Mouse (Mus musculus) gastrocnemius, adult 8-10 months (tissue): ENCODE data around the gene Mapk9. TPM values are rescaled to one million over a fixed set of nuclear protein-coding genes. Genes with fewer than 3 reads are reported as not detected.
A peak's percentile ranks its signal among the peaks of the same experiment; 100 is the strongest.
"Not testable (repeated sequence)": the region's sequence is repeated elsewhere in the genome, so short reads cannot be mapped to it uniquely, and the experiment has no call there.

Experiments used
- DNase-seq, 2 experiments: peaks; one replicate each; pipeline ENCODE4 v3.0.0; 2022; ENCODE audit warnings: low spot score in 2 of 2
- total RNA-seq, 4 experiments: library from RNA; stranded (reverse); gene quantifications; 2 replicates each; pipeline ENCODE4 v1.2.4; 2022

The Mapk9 gene
- 10 to 100 TPM; 45.2 to 65.2 (median 53.8) TPM for total RNA-seq

GRCm38 (mm10) chr11:49846401-49847070 is at the start of gene Mapk9:
TSS of gene Mapk9 (plus strand) at chr11:49846751.
- DNase-seq: peak; percentile 99

GRCm38 (mm10) chr11:49798931-49799330 is 47.6 kb upstream of the Mapk9 start:
- DNase-seq: no peak

GRCm38 (mm10) chr11:49801516-49801915 is 45.0 kb upstream of the Mapk9 start:
- DNase-seq: no peak

- no peak for DNase-seq
Measured at GRCm38 (mm10) chr11:49803801-49804200, 42.8 kb upstream of the Mapk9 start.

- DNase-seq: no peak
Measured at GRCm38 (mm10) chr11:49806218-49806617, 40.3 kb upstream of the Mapk9 start.

GRCm38 (mm10) chr11:49808946-49809345 is 37.6 kb upstream of the Mapk9 start:
- DNase-seq: no peak

GRCm38 (mm10) chr11:49810696-49811095 is 35.9 kb upstream of the Mapk9 start:
- DNase-seq: not testable (repeated sequence)

- DNase-seq: peak; percentile 15 to 31
Measured at GRCm38 (mm10) chr11:49811099-49811541, 35.4 kb upstream of the Mapk9 start.

GRCm38 (mm10) chr11:49811879-49812278 is 34.7 kb upstream of the Mapk9 start:
- no peak for DNase-seq

- DNase-seq: no peak
Measured at GRCm38 (mm10) chr11:49818869-49819566, 27.5 kb upstream of the Mapk9 start.

- no peak for DNase-seq
Measured at GRCm38 (mm10) chr11:49819676-49820075, 26.9 kb upstream of the Mapk9 start.

- DNase-seq: no peak
Measured at GRCm38 (mm10) chr11:49820928-49821327, 25.6 kb upstream of the Mapk9 start.

GRCm38 (mm10) chr11:49821546-49821945 is 25.0 kb upstream of the Mapk9 start:
- no peak for DNase-seq

GRCm38 (mm10) chr11:49822337-49822736 is 24.2 kb upstream of the Mapk9 start:
- no peak for DNase-seq

- DNase-seq: peak; percentile 51 to 56
Measured at GRCm38 (mm10) chr11:49824896-49825295, 21.7 kb upstream of the Mapk9 start.

GRCm38 (mm10) chr11:49827243-49827642 is 19.3 kb upstream of the Mapk9 start:
- DNase-seq: no peak

- DNase-seq: no peak
Measured at GRCm38 (mm10) chr11:49829176-49829745, 17.3 kb upstream of the Mapk9 start.

- DNase-seq: no peak
Measured at GRCm38 (mm10) chr11:49831980-49832379, 14.6 kb upstream of the Mapk9 start.

GRCm38 (mm10) chr11:49832962-49833361 is 13.6 kb upstream of the Mapk9 start:
- no peak for DNase-seq

GRCm38 (mm10) chr11:49834248-49834647 is 12.3 kb upstream of the Mapk9 start:
- DNase-seq: no peak

GRCm38 (mm10) chr11:49835257-49835956 is 11.1 kb upstream of the Mapk9 start:
- no peak for DNase-seq
